Mouse (Mus musculus): ENCODE measurements around the gene Zic4.

DNA sequence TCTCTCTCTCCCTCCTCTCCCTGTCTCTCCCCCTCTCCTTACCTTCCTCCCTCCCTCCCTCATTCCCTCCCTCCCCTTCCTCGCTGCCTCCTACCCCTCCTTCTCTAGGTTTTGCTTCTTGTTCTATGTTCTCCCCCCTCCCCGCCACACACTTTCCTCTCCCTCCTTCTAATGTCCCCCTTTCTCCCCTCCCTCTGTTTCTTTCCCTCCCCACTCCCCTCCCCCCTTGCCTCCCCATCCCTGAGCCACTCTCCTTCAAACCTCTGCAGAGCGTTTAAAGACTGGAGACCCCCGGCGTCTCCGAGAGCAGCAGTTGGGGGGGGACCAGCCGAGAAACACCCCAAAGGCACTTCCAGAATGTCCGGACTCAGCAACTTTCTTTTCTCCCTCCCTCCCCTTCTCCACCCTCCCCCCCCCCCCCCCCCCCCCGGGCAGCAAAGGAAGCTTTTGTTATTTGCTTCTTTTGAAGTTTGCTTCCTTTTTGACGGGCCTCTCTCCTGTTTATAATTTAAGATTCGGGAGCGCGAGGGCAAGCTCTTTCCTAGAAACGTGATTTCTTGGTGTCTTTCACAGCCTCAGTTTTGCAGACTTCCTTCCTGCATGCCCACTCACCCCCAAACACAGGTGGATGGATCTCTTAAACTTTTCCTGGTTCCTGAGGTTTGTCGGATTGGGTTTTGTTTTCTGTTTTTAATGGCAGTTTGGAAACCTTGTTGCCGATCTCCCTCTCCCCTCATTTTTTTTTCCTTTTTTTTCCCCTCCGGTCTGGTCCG, 4.2 kb downstream of the Zic4 start:
- TF ChIP-seq CTCF (IDR thresholded peaks at IDR 0.05; ENCODE audit: low read depth, low read length) (no peak), EP300 (IDR thresholded peaks at IDR 0.05; ENCODE audit: insufficient read depth, low read depth, low read length) (no peak), POLR2A (IDR thresholded peaks at IDR 0.05; ENCODE audit: insufficient read depth, low read length) (no peak)
